Mouse (Mus musculus) G1E (cell line): ENCODE results near the gene 2010111I01Rik. TPM values are rescaled to one million over a fixed set of nuclear protein-coding genes. Genes with fewer than 3 reads are reported as not detected.

Source experiments
- ATAC-seq: 2 replicates; pipeline ENCODE4 v1.8.0; 2016; ENCODE audit warnings: mild to moderate bottlenecking; ENCODE audit not compliant: insufficient number of reproducible peaks, poor library complexity, low FRiP score, severe bottlenecking; ENCODE audit errors: extremely low read depth
- DNase-seq: peaks from one replicate; pipeline ENCODE4 v3.0.0; 2012; ENCODE audit warnings: low spot score
- H3K27me3 ChIP-seq: 2 replicates; pipeline ENCODE4 v1.6.1; 2012; ENCODE audit warnings: mild to moderate bottlenecking, low read length, inconsistent platforms; ENCODE audit not compliant: insufficient read depth
- H3K36me3 ChIP-seq: replicated peaks from 2 replicates; pipeline ENCODE3; 2012; ENCODE audit warnings: mild to moderate bottlenecking, inconsistent platforms
- H3K4me1 ChIP-seq: 2 replicates; pipeline ENCODE4 v1.6.1; 2012; ENCODE audit warnings: low read depth, low read length, inconsistent platforms, mixed read lengths; ENCODE audit not compliant: insufficient read depth
- H3K4me3 ChIP-seq: 2 replicates; pipeline ENCODE4 v1.5.1; 2012; ENCODE audit warnings: low read depth, mild to moderate bottlenecking, inconsistent platforms, low read length, moderate library complexity, mixed read lengths
- H3K9me3 ChIP-seq: replicated peaks from 2 replicates; pipeline ENCODE4 v1.6.1; 2012; ENCODE audit warnings: inconsistent platforms
- CTCF ChIP-seq: IDR thresholded peaks from 2 replicates; pipeline ENCODE4 v1.5.1; 2012; ENCODE audit warnings: low read depth, low read length, inconsistent platforms, mixed read lengths
- GATA1 ChIP-seq: IDR thresholded peaks from 2 replicates; pipeline ENCODE4 v1.6.1; 2012; ENCODE audit warnings: borderline replicate concordance, low read length, inconsistent platforms, mixed read lengths
- GATA2 ChIP-seq: IDR thresholded peaks from 2 replicates; pipeline ENCODE4 v1.6.1; 2012; ENCODE audit warnings: low read depth, low read length, inconsistent platforms, borderline replicate concordance
- POLR2AphosphoS5 ChIP-seq: IDR thresholded peaks from 2 replicates; pipeline ENCODE4 v1.6.1; 2012; ENCODE audit warnings: low read depth, low read length, inconsistent platforms; ENCODE audit not compliant: insufficient replicate concordance
- TAL1 ChIP-seq: conservative IDR thresholded peaks from 2 replicates; pipeline ENCODE4 v1.6.1; 2012; ENCODE audit warnings: low read depth, low read length, inconsistent platforms, mixed read lengths
- polyA plus RNA-seq: library from polyadenylated mRNA; stranded (reverse); fragments of >175 nt; gene quantifications from 2 replicates; pipeline ENCODE4 v1.2.3, GENCODE M21; 2012
- total RNA-seq, 2 experiments: library from RNA; stranded (forward) in 1 of 2; stranded (reverse) in 1 of 2; fragments of 200-1000 nt in 1 of 2; fragments of >200 nt in 1 of 2; fragmentation: Nextera tagmentation in 1 of 2; gene quantifications; 2 replicates each; pipeline ENCODE4 v1.2.3; 2014 to 2017

2010111I01Rik gene
- total and polyA plus RNA-seq, 3 experiments: 14.7 to 57.2 (median 22.2) TPM

GRCm38 (mm10) chr13:62970515-62971269, 6.0 kb downstream of the 2010111I01Rik start:
- no peaks in the 10 kb centered on the region for H3K9me3 ChIP-seq
- no peak for DNase-seq
- no peak for TF ChIP-seq GATA2
- TF ChIP-seq CTCF: no peak
- no peak for TF ChIP-seq GATA1
- no peak for TF ChIP-seq TAL1
- TF ChIP-seq POLR2AphosphoS5: no peak
- no peaks in the 10 kb centered on the region for H3K27me3 ChIP-seq
- no peak for ATAC-seq
- H3K36me3 ChIP-seq: peaks cover 15% of the 10 kb centered on the region
- no peak overlapping the region for H3K4me3 ChIP-seq
- H3K4me1 ChIP-seq: peaks cover 5% of the 10 kb centered on the region

GRCm38 (mm10) chr13:62972403-62972802, 7.7 kb downstream of the 2010111I01Rik start:
- H3K27me3 ChIP-seq: no peaks in the 10 kb centered on the region
- ATAC-seq: no peak
- no peak for TF ChIP-seq TAL1
- TF ChIP-seq GATA1: no peak
- TF ChIP-seq POLR2AphosphoS5: no peak
- TF ChIP-seq CTCF: no peak
- TF ChIP-seq GATA2: no peak

GRCm38 (mm10) chr13:62973111-62973510, 8.4 kb downstream of the 2010111I01Rik start:
- DNase-seq (no peak), ATAC-seq (no peak)
- Histone ChIP-seq H3K27me3 (no peaks in the 10 kb centered on the region), H3K4me3 (no peak overlapping the region), H3K9me3 (no peaks in the 10 kb centered on the region), H3K4me1 (no peaks in the 10 kb centered on the region), H3K36me3 (peaks cover 6% of the 10 kb centered on the region)
- no peak for TF ChIP-seq TAL1
- TF ChIP-seq CTCF: no peak
- TF ChIP-seq GATA2: no peak
- TF ChIP-seq POLR2AphosphoS5: no peak
- TF ChIP-seq GATA1: no peak

More at GRCm38 (mm10) chr13:62972403-62972802, 7.7 kb downstream of the 2010111I01Rik start:
- Histone ChIP-seq H3K36me3 (peaks cover 11% of the 10 kb centered on the region), H3K4me1 (0 out of 2 replicates have a peak, but pooled peaks cover under 1% of the 10 kb centered on the region), H3K9me3 (no peaks in the 10 kb centered on the region), H3K4me3 (no peak overlapping the region)
- DNase-seq: no peak

- no peak for TF ChIP-seq TAL1
- no peak for TF ChIP-seq CTCF
- TF ChIP-seq GATA2: no peak
- no peak for TF ChIP-seq POLR2AphosphoS5
- TF ChIP-seq GATA1: no peak
- ATAC-seq (no peak), DNase-seq (no peak)
- no peaks in the 10 kb centered on the region for H3K36me3 ChIP-seq
- H3K9me3 ChIP-seq: no peaks in the 10 kb centered on the region
- H3K27me3 ChIP-seq: no peaks in the 10 kb centered on the region
- H3K4me3 ChIP-seq: no peak overlapping the region
- no peaks in the 10 kb centered on the region for H3K4me1 ChIP-seq
These were observed 13.4 kb downstream of the 2010111I01Rik start for GRCm38 (mm10) chr13:62978104-62978503.

- H3K4me3 ChIP-seq: no peak overlapping the region
- ATAC-seq (no peak), DNase-seq (no peak)
- no peaks in the 10 kb centered on the region for H3K36me3 ChIP-seq
- no peak for TF ChIP-seq POLR2AphosphoS5
- no peak for TF ChIP-seq TAL1
- no peak for TF ChIP-seq GATA1
- TF ChIP-seq CTCF: no peak
- no peak for TF ChIP-seq GATA2
- no peaks in the 10 kb centered on the region for H3K4me1 ChIP-seq
- no peaks in the 10 kb centered on the region for H3K9me3 ChIP-seq
- H3K27me3 ChIP-seq: no peaks in the 10 kb centered on the region
These were observed 14.1 kb downstream of the 2010111I01Rik start for GRCm38 (mm10) chr13:62978784-62979183.

- Histone ChIP-seq H3K9me3 (no peaks in the 10 kb centered on the region), H3K27me3 (no peaks in the 10 kb centered on the region), H3K4me3 (no peak overlapping the region), H3K4me1 (no peaks in the 10 kb centered on the region), H3K36me3 (no peaks in the 10 kb centered on the region)
- no peak for DNase-seq
- TF ChIP-seq GATA2: no peak
- TF ChIP-seq POLR2AphosphoS5: no peak
- TF ChIP-seq CTCF: no peak
- TF ChIP-seq GATA1: no peak
- TF ChIP-seq TAL1: no peak
- no peak for ATAC-seq
These were observed 14.5 kb downstream of the 2010111I01Rik start for GRCm38 (mm10) chr13:62979215-62979614.
